Mouse (Mus musculus): Measurements from ENCODE around the gene Cplx2.

Gene Cplx2

GRCm38 (mm10) chr13:54371049-54371386 lies at the start of gene Cplx2:
Gene Cplx2, plus strand, starts transcription at chr13:54371349.
- no peak for DNase-seq

- peak; percentile 66 for DNase-seq
Measured at GRCm38 (mm10) chr13:54322396-54323306, 48.5 kb upstream of the Cplx2 start.

DNA sequence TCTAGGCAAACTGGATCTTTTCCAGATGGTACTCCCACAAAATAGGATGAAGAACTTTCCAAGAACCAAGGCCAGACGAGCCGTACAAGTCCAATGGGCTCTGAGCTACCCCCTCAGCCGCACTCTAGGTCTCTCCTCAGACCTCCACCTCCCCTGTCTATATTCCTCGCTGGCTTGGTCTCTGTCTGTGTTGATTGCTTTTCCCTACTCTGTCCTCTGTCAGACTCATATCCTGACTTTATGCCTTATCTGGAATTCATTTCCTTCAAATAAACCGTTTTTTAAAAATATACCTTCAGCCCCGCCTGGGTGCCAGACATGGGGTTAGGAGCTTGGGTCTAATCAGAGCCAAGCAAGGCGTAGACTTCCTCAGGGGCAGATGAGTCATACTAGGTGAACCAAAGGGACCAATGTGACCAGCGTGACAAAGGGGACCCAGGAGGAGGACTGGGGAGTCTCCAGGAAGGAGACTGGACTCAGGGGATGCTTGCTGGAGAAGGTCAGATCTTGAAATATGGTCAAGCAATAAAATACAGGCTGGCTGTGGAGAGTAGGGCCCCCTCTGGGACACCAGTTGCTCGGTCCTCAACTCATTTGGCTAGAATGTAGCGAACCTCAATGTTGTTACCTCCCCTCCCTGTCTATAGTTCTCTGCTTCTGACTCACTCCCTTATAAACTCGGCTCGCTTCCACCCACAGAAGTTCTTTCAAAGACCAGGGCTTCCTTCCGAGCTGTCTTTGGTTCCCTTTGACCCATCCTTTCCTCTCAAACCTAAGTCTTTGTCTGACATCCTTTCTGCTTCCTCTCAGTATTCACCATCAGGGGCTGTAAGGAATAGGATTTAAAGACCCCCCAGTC lies 47.6 kb upstream of the Cplx2 start:
- no peak for DNase-seq

DNA sequence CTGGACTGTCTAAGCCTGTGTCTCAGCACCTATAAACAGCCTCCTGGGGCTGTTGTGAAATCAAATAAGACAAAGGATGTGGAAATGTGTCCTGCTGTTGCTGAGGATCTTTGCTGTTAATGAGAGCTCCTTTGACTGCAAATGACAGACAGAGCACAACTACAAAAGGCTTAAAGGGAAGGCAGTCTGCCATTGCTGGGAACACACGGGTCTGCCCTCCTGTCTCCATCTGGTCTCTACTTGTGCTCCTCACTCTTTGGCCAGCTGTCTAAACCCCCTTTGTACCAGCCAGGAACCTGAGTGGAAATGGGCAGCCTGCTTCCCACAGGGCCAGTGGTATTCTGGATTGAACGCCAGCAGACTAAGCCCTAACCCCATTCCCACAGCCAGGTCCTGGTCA lies 47.0 kb upstream of the Cplx2 start:
- DNase-seq: no peak

DNA sequence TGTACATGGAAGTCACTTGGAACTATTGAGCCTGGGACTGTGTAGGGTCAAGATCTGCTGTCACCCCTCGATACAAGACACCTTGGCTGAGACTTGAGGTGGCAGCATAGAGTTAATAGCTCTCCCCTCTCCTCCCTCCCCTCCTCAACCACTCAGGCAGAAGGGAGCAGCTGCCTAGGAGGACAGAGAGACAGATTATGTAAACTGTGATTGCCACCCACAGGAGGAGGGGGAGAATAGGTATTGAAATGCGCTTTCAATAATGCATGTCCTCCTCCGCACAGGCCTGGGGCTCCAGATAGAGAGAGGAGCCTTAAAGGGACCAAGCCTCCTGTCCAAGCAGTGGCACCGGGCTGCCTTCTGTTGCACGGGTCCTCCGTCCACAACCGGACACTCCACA lies 45.3 kb upstream of the Cplx2 start:
- DNase-seq: no peak

- no peak for DNase-seq
Measured at GRCm38 (mm10) chr13:54326686-54327447, 44.3 kb upstream of the Cplx2 start.

DNA sequence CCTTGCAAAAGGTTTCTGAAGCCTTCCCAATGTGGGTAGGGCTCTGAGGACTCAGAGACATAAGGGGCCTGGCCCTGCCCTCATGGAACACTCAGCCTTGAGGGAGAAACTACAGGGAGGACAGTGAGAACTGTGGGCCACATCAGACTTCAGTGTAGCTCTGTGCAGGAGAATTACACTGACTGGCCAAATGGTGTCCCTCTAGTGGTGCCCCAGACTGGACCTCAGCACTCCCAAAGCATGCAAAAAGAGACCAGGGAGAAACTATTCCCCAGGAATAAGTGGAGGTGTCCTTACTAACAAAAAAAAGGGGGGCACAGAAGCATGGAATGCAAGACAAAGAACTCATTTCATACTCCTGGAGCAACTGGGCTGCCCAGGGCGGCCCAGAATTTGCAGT lies 43.1 kb upstream of the Cplx2 start:
- DNase-seq: no peak

- DNase-seq: no peak
Measured at GRCm38 (mm10) chr13:54328954-54329490, 42.1 kb upstream of the Cplx2 start.

- peak; percentile 44 for DNase-seq
Measured at GRCm38 (mm10) chr13:54331825-54332675, 39.1 kb upstream of the Cplx2 start.

GRCm38 (mm10) chr13:54332921-54333477 lies 38.1 kb upstream of the Cplx2 start:
- no peak for DNase-seq

DNA sequence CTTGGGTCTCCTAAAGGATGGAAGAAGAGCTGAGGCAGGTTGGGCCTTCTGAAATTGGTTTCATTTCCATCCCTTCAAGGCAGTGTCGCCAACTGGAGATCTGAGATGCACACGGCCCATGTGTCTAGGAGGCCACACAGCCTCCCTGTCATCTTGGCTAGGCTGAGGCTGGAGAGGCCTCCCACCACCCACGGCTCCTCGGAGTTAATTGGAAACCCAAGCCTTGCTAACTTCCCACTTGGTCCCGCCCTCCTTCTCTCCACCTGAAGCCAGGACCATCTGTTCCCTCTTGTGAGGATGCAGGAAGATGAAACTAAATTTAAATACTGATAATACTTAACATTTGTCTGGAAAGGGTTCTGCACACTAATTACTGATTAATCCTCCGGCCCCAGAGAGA lies 34.1 kb upstream of the Cplx2 start:
- no peak for DNase-seq

GRCm38 (mm10) chr13:54337541-54337940 lies 33.6 kb upstream of the Cplx2 start:
- DNase-seq: peak; percentile 37

DNA sequence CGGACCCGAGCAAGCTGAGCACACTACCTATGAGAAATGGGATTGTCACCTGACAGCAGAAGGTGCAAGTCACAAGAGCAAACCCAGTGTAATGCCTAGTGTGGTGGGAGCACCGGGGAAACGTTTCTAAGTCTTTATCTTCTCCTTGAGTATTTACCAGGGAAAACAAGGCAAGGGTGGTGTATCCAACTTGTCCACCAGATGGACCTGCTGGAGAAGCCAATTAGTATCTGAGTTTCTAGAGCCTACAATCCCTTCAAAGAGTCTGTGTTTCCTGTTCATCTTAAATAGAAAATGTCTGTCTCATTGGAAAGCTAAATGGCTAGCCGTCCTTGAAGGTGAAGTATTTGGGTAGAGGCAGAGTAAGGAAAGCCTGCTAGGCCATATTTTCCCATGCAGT lies 32.3 kb upstream of the Cplx2 start:
- peak; percentile 17 for DNase-seq

DNA sequence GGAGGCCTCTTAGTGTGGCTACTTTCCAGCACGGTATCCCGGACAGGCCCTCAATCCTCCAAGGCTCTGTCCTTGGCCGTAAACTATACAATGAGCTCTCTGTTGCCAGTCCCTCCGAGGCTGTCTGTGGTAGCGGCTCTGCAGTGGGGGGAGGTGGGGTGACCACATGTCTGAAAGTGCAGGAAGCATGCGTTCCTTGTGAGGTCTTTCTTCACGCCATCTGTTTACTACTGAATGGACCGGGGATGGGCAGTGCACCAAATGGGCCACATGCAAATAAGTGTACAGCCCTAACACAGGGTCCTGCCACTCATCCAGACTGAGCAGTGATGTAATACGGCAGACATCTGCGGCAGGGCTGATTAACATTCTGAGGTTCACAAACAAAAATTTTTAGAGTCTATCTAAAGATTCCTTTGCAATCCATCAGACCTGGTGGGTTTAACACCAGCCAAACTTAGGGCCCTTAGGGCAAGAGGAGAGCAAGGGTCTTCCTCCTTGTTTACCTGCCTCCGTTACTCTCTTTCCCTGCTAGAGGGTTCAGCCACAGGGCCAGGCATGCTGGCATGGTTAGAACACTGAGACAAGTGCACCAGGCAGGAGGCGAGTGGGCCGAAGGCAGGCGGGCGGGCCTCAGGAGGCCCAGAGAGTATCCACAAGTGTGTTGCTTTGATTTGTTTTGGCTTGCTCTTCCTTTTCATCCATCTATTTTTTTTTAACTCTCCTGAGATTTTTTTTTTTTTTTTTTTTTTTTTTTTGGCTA lies 25.1 kb upstream of the Cplx2 start:
- DNase-seq: no peak

GRCm38 (mm10) chr13:54348011-54348410 lies 23.1 kb upstream of the Cplx2 start:
- DNase-seq: no peak

DNA sequence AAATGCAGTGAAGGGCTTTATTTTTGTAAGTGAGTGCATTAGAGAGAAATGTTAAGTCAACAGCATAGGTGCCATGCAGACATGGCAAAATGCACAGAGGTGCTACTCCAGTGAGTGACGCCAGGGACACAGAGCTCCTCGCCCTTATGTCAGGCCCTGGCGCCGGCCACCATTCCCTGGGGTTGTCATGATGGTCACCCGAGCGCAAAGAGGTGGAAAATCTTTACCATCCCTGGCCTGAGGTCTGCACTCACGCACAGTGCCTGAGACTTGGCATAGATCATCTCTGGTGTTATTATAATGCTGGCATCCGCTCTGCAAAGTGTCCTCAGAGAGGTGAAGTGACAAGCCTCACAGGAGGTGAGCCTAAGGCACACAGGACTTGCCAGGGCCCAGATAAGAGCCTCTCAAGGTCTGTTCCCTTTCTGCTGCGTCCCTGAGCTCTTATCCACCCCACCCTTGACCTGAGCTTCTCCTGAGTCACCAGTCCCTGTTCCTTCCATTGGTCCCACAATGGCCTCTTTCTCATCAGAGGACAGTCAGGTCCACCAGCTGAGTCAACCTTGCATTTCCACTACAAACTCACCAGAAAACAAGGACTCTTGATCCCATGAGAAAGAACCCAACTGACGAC lies 21.9 kb upstream of the Cplx2 start:
- no peak for DNase-seq

DNA sequence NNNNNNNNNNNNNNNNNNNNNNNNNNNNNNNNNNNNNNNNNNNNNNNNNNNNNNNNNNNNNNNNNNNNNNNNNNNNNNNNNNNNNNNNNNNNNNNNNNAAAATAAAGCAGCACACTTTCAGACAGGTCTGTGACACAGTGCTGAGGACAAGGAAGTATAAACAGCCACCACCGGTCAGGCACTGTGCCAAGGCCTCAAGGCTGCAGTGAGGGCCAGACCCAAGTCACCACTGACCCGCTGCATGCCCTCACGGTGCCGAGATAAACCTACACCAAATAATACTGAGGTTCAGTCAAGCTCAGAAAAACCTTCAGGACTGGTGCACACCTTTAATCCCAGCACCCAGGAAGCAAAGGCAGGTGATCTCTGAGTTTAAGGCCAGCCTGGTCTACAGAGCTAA lies 13.7 kb upstream of the Cplx2 start:
- peak; percentile 66 for DNase-seq

DNA sequence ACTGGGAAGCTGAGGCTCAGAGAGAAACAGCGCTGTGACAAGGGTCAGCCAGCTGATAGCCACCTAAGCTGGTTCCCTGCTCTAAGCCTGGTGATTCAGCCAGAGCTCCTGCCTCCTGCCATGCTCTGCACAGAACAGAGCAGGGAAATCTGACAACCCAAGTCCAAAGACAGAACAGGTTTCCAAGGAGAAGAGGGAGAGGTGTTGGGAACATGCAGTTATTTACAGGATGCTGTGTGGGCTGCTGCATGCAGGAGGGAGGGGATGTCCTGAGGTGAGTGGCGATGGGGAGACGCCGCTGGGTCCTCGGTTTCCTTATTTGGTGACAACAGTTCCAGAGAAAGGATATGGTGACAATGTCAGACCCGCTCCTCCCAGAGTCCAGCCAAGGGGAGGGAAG lies 12.0 kb upstream of the Cplx2 start:
- no peak for DNase-seq

DNA sequence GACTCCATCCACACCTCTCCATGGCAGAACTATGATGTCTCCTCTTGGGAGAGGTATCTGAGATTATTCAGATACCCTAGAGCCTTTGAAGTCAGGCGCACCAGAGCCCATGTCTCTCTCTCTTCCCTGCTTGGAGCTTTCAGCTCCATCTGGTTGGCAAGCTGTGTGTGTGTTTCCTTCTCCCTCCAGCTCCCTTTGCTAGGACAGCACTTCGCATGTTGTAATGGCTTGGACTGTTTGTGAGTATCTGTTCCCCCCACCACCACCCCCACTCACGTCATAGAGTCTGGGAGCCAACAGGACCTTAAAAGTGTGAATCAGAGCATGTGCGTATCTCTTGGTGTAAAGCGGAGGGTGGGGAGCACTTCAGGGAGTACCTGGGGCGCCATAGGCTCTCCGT lies 6.5 kb upstream of the Cplx2 start:
- DNase-seq: no peak

DNA sequence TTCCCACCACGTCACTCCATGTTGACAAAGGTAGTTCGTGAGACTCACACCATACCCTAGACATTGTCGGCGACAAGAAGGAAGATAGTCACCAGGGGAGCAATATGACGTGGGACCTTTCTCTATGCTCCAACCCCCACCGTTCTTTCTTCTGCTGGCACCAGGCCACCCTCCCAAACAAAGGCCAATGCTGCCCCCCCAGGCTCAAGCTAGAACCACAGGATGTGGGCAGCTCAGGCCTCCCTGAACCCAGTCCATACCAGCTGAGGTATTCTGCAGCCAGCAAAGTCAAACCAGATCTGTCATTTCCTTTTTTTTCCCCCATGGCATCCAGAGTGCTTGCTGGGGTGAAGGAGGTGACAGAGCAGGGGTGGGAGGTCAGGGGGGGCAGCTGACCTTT lies 3.4 kb upstream of the Cplx2 start:
- no peak for DNase-seq

Measured in kidney, adult 9 months (tissue).